In the genomic region with DNA sequence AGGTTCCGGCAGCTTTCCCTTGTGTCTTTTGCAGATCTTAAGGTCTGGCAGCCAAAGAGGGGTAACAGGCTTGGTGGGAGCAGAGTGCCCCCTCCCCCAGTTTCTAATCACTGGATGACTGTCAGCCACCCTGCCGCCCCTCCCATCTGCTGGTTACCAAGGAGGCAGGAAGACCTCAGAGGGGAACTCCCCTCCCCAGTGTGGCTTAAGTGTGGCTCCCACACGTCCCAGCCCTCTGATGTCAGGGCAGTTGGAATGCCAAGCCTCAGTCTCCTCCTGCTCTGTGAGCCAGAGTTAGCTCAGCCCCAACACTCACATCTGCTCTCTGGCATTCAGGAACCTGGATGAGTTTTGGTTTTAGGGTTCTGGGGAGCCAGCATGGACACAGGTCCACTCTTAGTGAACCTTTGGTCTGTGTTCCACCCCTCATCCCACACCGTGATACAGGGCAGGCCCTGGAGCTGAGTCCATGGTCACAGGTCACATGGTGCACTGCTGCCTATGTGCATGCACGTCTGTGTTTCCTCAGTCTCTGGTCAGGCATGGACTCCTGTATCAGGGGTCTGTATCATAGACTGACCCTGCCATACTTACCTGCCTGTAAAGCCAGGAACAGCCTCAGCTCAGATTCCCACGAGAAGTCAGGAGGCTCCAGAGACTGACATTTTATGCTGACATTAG, we compare ENCODE assay signal across 8 mouse cellular contexts. TPM values are rescaled to one million over a fixed set of nuclear protein-coding genes. Genes with fewer than 3 reads are reported as not detected.
DNase-seq lines count a peak whose midpoint lies in the region; ATAC-seq and TF ChIP-seq lines count a peak whose summit lies in the region.

No protein-coding gene starts in this region.

- H3K9me3 ChIP-seq in kidney, embryonic 16.5 days (ENCODE audit: low read length): no peaks in the 10 kb centered on the region
- H3K9me3 ChIP-seq in forebrain, embryonic 10.5 days: no peaks in the 10 kb centered on the region
- H3K9me3 ChIP-seq in hindbrain, postnatal 0 days (ENCODE audit: low read length): no peaks in the 10 kb centered on the region

- peak overlapping the region; percentile 66 for H3K27ac ChIP-seq in kidney, embryonic 16.5 days (ENCODE audit: low read length)
- H3K27ac ChIP-seq in forebrain, embryonic 10.5 days: peak overlapping the region; percentile 78
- peak overlapping the region; percentile 12 for H3K27ac ChIP-seq in hindbrain, postnatal 0 days

- no peak overlapping the region for H3K4me2 ChIP-seq in kidney, embryonic 16.5 days (replicated peaks; ENCODE audit: low read depth, low read length)
- H3K4me2 ChIP-seq in hindbrain, postnatal 0 days (ENCODE audit: low read depth, low read length): no peak overlapping the region
- no peak overlapping the region for H3K4me2 ChIP-seq in myocyte (ENCODE audit: low read depth)

- peak; percentile 59 for ATAC-seq in kidney, embryonic 16.5 days (ENCODE audit: low FRiP score, low TSS enrichment)
- ATAC-seq in hindbrain, postnatal 0 days: peak; percentile 36
- ATAC-seq in erythroid progenitor cell, adult 5-6 weeks (replicated peaks; ENCODE audit: low FRiP score, poor library complexity, severe bottlenecking): no peak

- no peak overlapping the region for H3ac ChIP-seq in myocyte (ENCODE audit: control insufficient read depth, insufficient read length)

- H3K36me3 ChIP-seq in kidney, embryonic 16.5 days (ENCODE audit: insufficient read depth, low read length): peaks cover 64% of the 10 kb centered on the region
- H3K36me3 ChIP-seq in forebrain, embryonic 10.5 days (replicated peaks): peaks cover 88% of the 10 kb centered on the region
- peaks cover 28% of the 10 kb centered on the region for H3K36me3 ChIP-seq in hindbrain, postnatal 0 days (ENCODE audit: insufficient read depth, low read length)
- peaks cover 64% of the 10 kb centered on the region for H3K36me3 ChIP-seq in myocyte (ENCODE audit: control insufficient read depth, insufficient read depth)

- no peaks in the 10 kb centered on the region for H3K27me3 ChIP-seq in kidney, embryonic 16.5 days (ENCODE audit: insufficient read depth, low read length)
- no peaks in the 10 kb centered on the region for H3K27me3 ChIP-seq in forebrain, embryonic 10.5 days (ENCODE audit: poor library complexity, severe bottlenecking)
- H3K27me3 ChIP-seq in hindbrain, postnatal 0 days (ENCODE audit: insufficient read depth, low read length): no peaks in the 10 kb centered on the region
- H3K27me3 ChIP-seq in myocyte (ENCODE audit: control insufficient read depth, insufficient read depth, insufficient read length): no peaks in the 10 kb centered on the region

- no peak for DNase-seq in kidney, adult 8-10 months
- DNase-seq in forebrain, embryonic 10.5 days (ENCODE audit: extremely low spot score, low spot score): no peak
- no peak for DNase-seq in hindbrain, postnatal 0 days (ENCODE audit: low spot score)
- no peak for DNase-seq in cerebellum, postnatal 25 days
- DNase-seq in cerebellum, adult 9-11 months: no peak

- peaks cover 24% of the 10 kb centered on the region for H3K4me1 ChIP-seq in kidney, embryonic 16.5 days (ENCODE audit: insufficient read depth, low read length)
- H3K4me1 ChIP-seq in forebrain, embryonic 10.5 days: peaks cover 29% of the 10 kb centered on the region
- peaks cover 6% of the 10 kb centered on the region for H3K4me1 ChIP-seq in hindbrain, postnatal 0 days (ENCODE audit: insufficient read depth, low read length)

- no peak overlapping the region for H3K9ac ChIP-seq in kidney, embryonic 16.5 days (replicated peaks; ENCODE audit: low read length)
- H3K9ac ChIP-seq in hindbrain, postnatal 0 days (replicated peaks; ENCODE audit: low read length): peak overlapping the region; percentile 21; the same call in 1 of the 2 replicates

- no peak overlapping the region for H3K4me3 ChIP-seq in kidney, embryonic 16.5 days (ENCODE audit: low read length)
- peak overlapping the region; percentile 7; the same call in 1 of the 2 replicates for H3K4me3 ChIP-seq in forebrain, embryonic 10.5 days
- H3K4me3 ChIP-seq in hindbrain, postnatal 0 days (ENCODE audit: low read length): no peak overlapping the region
- no peak overlapping the region for H3K4me3 ChIP-seq in myocyte

- TF ChIP-seq POLR2A in myocyte (IDR thresholded peaks at IDR 0.05; ENCODE audit: insufficient read length, low read depth): no peak

- WGBS in kidney, embryonic 16.5 days: 32% methylated on average over 6 of the region's 6 CpGs
- 62% methylated on average over 6 of the region's 6 CpGs for WGBS in forebrain, embryonic 10.5 days
- WGBS in hindbrain, postnatal 0 days: 25% methylated on average over 6 of the region's 6 CpGs

- H3K79me2 ChIP-seq in myocyte (ENCODE audit: control insufficient read depth, insufficient read depth): peaks cover 5% of the 10 kb centered on the region

- no peak for TF ChIP-seq CTCF in hindbrain, postnatal 0 days (IDR thresholded peaks at IDR 0.05; ENCODE audit: low read depth)

TF ChIP-seq in myocyte, 11 proteins besides CTCF, POLR2A, EP300 and RAD21:
- no peak for TF ChIP-seq TCF12 (IDR thresholded peaks at IDR 0.05; ENCODE audit: insufficient read depth, poor library complexity, severe bottlenecking)
- TF ChIP-seq USF1 (IDR thresholded peaks at IDR 0.05; ENCODE audit: low read depth): peak; percentile 54
- no peak for TF ChIP-seq MYOD1 (IDR thresholded peaks at IDR 0.05; ENCODE audit: control insufficient read depth in 1 of 3, insufficient read length in 2 of 3, low read depth in 2 of 3)
TF ChIP-seq in myocyte: peak in this region for 1.

RNA-seq across cellular contexts. Expression of a gene that starts 45.2 kb away (rescaled TPM):
- polyA plus RNA-seq in kidney, embryonic 16.5 days (2015; fragmentation: Nextera tagmentation; extraction: Ambion mirVana): 82.9 and 96.3 TPM in 2 replicates
- polyA plus RNA-seq in forebrain, embryonic 10.5 days (2016; fragmentation: Nextera tagmentation; extraction: Ambion mirVana): 42.4 and 47.0 TPM in 2 replicates
- 78.2 and 85.6 TPM in 2 replicates for total RNA-seq in hindbrain, postnatal 0 days (2014; rRNA removed)
- 116 and 119 TPM in 2 replicates for polyA plus RNA-seq in hindbrain, postnatal 0 days (2015; fragmentation: Nextera tagmentation; extraction: Ambion mirVana)
- polyA plus RNA-seq in myocyte (2012; fragmentation: generic; extraction: Trizol): 98.2 TPM
- 25.6 and 25.9 TPM in 2 replicates for total RNA-seq in erythroid progenitor cell, adult 5-6 weeks (2015; ENCODE audit: low replicate concordance)
- total RNA-seq in erythroid progenitor cell, adult 5-6 weeks (2017; ENCODE audit: low replicate concordance): 9.8 and 10.9 TPM in 2 replicates

Comparison
In these comparisons a context has a peak if more than half of its experiments do, and no peak if none do; other contexts are left out.
1. H3K27ac ChIP-seq: peak in every context shown above with its lines; median percentile 78 in forebrain, embryonic 10.5 days; 66 in kidney, embryonic 16.5 days; 12 in hindbrain, postnatal 0 days.